Mouse (Mus musculus) cerebellum, adult 18-20 months (tissue): ENCODE data around the gene Lamtor2.
A peak's percentile ranks its signal among the peaks of the same experiment; 100 is the strongest.

Experiments
- DNase-seq, 2 experiments: peaks; one replicate each; pipeline ENCODE4 v3.0.0; 2021

The Lamtor2 gene

DNA sequence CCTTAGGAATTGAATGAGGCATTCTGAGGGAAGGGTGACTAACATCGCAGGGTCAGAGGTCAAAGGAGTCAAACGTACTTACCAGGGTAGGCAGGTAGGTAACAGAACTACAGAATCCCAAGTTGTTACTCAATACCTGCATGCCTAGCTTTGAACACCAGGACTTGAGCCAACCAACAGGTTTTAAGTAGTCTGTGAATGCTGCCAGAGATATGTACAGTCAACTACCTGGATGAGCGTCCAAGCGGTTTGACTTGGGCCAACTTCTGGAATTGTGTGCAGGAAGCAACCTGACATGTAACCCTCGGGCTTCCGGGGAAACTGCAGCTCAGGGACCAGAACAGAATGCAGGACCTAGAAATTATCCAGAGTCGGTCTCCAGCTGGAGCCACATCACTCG, 29.8 kb downstream of the Lamtor2 start:
- DNase-seq, result no peak

GRCm38 (mm10) chr3:88521803-88522331, 31.0 kb downstream of the Lamtor2 start:
- peak; percentile 61 for DNase-seq

DNA sequence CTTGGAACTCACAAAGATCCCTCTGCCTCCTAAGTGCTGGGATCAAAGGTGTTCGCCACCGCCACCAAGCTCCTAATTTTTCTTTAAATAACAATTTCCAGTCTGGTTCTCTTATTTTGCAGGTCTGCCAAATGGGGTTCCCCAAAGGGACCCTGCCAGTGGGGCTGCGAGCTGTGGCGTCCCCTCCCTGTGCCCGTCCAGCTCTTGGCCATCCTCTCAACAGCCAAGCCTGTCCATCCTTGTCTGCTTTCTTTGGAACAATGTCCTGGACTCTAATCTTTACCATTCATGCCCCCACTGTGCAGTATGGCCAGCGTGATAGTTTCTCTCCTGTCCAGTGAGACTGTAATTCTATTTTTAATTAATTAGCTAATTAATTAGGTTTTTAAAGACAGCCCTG, 31.7 kb downstream of the Lamtor2 start:
- no peak for DNase-seq

GRCm38 (mm10) chr3:88520078-88520477, 32.8 kb downstream of the Lamtor2 start:
- DNase-seq, result no peak

- no peak for DNase-seq
Measured at GRCm38 (mm10) chr3:88518411-88518810, 34.5 kb downstream of the Lamtor2 start.

- no peak for DNase-seq
Measured at GRCm38 (mm10) chr3:88516407-88516806, 36.5 kb downstream of the Lamtor2 start.

DNA sequence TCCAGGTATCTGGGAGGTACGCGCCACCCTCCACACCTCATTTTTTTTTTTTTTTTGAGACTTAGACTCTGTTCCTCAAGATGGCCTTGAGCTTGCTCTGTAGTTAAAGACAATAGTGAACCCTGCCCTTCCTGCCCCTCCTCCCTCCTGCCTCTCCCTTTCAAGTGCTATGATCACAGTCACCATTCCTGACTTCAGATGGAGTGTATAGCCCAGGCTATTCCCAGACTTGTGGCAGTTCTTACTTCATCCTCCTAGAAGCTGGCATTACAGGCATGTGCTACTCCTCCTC, 37.8 kb downstream of the Lamtor2 start:
- DNase-seq, result no peak

GRCm38 (mm10) chr3:88514231-88515094, 38.4 kb downstream of the Lamtor2 start:
- DNase-seq, result no peak

DNA sequence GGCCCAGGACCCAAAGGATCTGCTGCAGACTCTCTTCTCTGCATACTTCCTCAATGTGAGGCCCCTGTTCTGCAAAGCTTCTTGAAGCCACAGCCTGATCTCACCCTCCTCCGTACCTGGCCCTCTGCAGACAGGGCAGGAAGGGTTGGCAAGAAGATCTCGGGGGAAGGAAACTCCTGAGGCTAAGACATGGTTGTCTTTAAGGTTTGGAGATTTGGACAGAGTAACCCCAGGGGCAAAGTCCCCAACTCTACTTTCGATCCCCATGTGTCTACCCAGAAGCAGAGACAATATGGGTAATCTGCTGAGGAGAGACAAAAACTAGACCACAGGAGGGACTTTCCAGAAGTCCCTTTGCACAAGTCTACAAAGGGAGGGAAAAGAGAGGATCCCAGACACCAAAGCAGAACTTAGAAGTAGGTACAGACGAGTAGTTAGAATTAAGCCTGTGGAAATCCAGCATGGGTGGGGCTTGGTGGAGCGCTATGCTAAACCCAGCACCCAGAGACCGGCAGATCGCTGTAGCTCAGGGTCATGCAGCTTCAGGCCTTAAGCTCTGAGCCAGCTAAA, 39.2 kb downstream of the Lamtor2 start:
- DNase-seq, result no peak

DNA sequence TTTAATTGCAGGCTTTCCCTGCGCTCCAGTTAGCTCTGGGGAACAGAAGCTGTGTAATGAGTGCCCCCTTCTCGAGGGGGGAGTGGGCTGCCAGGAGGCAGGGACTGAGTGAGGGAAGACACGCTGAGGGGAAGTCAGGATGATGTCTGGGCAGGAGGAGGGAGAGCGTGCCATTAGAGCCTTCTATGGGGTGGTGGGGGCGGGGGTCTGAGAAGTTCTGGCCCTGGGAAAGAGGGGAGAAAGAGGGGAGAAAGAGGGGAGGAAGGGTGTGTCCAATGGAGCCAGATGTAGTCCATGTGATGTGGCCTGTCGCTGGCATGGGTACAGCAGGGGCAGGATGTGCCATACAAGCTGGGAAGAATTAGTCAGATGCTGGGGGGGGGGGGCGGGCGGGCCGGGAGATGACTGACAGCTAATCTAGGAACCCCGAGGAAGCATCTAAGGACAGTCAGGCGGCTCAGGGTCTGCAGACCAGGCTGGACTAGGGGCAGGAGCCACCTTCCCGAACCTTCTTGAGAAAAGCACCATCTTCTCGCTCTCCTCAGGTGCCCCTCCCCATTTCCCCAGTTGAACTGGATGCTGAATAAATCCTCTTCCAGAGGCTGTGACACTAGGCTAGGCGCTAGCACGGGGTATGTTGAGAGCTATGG, 39.9 kb downstream of the Lamtor2 start:
- no peak for DNase-seq

DNA sequence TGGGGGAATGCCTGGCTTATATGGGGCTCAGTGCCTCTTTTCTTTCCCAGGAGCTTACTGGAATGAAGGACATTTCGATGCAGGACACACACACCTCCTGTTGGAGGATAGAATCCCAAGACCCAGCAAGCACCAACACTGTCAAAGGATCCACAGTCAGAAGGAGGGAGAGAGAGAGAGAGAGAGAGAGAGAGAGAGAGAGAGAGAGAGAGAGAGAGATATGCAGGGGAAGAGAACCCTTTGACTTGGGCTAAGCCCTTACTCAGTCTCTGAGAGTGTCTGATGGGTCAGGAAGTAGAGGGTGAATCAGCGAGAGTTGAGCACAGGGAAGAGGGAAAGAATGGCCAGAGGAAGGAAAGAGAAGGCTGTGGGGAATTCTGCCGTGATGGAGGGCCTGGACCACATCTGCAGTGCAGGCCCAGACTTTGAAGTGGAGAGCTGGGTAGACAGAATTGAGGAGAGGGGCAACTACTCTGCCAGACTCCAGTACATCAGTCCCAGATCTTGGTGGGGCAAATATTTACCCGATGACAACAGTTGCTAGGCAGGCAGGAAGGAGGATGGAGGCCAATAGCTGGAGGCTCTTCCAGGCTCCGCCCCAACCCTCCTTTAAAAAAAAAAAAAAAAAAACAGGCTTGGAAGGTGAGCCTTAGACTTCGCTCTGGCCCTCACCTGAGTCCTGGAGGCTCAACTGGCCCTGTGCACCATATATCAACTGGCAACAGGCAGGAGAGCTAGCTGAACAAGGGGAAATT, 40.6 kb downstream of the Lamtor2 start:
- no peak for DNase-seq

DNA sequence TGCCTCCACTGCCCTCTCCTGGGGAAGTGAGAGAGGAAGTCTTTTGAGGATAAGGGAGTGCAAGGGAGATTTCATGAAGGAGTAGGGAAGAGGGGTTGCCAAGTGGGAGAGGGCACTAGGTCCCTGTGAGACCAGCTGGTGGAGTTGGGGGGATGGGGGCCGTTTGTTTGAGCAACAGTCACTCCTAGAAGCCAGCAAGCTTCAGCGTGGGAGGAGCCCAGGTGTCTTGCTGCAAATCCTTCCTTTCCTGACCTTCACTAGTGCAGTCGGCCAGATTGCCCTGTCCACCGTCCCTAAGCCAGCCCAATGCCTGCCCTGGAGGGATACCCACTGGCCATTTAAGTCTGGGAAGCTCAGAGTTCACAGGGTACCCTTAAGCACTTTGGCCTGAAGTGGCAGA, 41.3 kb downstream of the Lamtor2 start:
- no peak for DNase-seq

GRCm38 (mm10) chr3:88510421-88511289, 42.2 kb downstream of the Lamtor2 start:
- DNase-seq, result no peak

GRCm38 (mm10) chr3:88509692-88510420, 43.0 kb downstream of the Lamtor2 start, which contains the start of gene Lmna:
Gene Lmna, minus strand, starts transcription at chr3:88509956.
- DNase-seq, result peak; percentile 93 to 97

GRCm38 (mm10) chr3:88509250-88509649, 43.6 kb downstream of the Lamtor2 start:
- DNase-seq, result no peak

GRCm38 (mm10) chr3:88505765-88506164, 47.1 kb downstream of the Lamtor2 start:
- DNase-seq, result no peak

DNA sequence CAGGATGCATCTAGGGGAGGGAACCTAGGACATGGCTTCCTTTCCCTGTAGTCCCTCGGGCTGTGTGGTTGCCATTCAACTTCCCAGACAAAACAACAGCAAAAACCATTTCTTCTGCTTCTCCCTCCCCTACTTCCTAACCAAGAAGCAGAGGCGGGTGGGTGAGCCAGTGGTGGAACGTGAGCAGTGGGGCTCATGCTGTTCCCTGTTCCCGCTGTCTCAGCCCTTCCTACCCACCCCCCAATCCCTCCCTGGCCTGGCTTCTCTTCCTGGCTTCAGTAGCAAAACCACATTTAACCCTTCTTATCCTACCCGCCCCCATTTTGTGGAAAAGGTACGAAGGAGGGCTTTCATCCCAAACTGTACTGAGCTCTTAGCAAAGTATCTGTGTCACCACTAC, 47.8 kb downstream of the Lamtor2 start:
- DNase-seq, result no peak

GRCm38 (mm10) chr3:88503881-88504746, 48.8 kb downstream of the Lamtor2 start:
- DNase-seq, result no peak

- DNase-seq, result no peak
Measured at GRCm38 (mm10) chr3:88503505-88503863, 49.4 kb downstream of the Lamtor2 start.
